24 mouse cellular contexts compared by ENCODE assay signal in genomic region chr9:120593383-120594101, GRCm38 (mm10). TPM values are rescaled to one million over a fixed set of nuclear protein-coding genes. Genes with fewer than 3 reads are reported as not detected.
DNase-seq lines count a peak whose midpoint lies in the region; ATAC-seq lines count a peak whose summit lies in the region.
"Had no signal": no experiment of that assay in that cellular context is flagged by ENCODE, and none has a peak within 500 bp of the region (broad histone marks: within the 10 kb centered on the region; RNA-seq: fewer than 3 reads in every experiment).

No protein-coding gene starts in this region.

- 41% methylated on average over 9 of the region's 9 CpGs for WGBS in kidney, embryonic 15.5 days
- 47% methylated on average over 9 of the region's 9 CpGs for WGBS in embryonic facial prominence, embryonic 14.5 days
- 45% methylated on average over 9 of the region's 9 CpGs for WGBS in forebrain, embryonic 10.5 days

- no peak for DNase-seq in kidney, adult 9 months
- DNase-seq in urinary bladder, postnatal 36 days (ENCODE audit: low spot score in 2 of 2), result peak; percentile 18 to 43
- DNase-seq in urinary bladder, postnatal 4 days (ENCODE audit: low spot score in 2 of 2), result no peak
- peak; percentile 58 for DNase-seq in embryonic facial prominence, embryonic 14.5 days (ENCODE audit: low spot score)
- no peak for DNase-seq in layer of hippocampus, adult 18-20 months (ENCODE audit: low spot score in 2 of 2)
- DNase-seq in frontal cortex, postnatal 14 days (ENCODE audit: low spot score in 2 of 2), result no peak
- DNase-seq in forebrain, embryonic 10.5 days (ENCODE audit: extremely low spot score, low spot score), result no peak
- DNase-seq: adrenal gland, postnatal 14 days; cerebellum, adult 11-12 months; cerebellum, postnatal 36 days; heart, postnatal 4 days; kidney, adult 18-20 months; left cerebral cortex, postnatal 4 days; liver, embryonic 13.5 days; thymus, adult 2 months had no signal

- H3K27me3 ChIP-seq in kidney, embryonic 15.5 days, result no peaks in the 10 kb centered on the region
- H3K27me3 ChIP-seq in embryonic facial prominence, embryonic 14.5 days (replicated peaks; ENCODE audit: control insufficient read depth, insufficient read depth, low read length), result no peaks in the 10 kb centered on the region
- peaks cover 24% of the 10 kb centered on the region; the same call in 1 of the 2 replicates for H3K27me3 ChIP-seq in forebrain, embryonic 10.5 days (ENCODE audit: poor library complexity, severe bottlenecking)
- H3K27me3 ChIP-seq: forebrain, embryonic 13.5 days; liver, embryonic 13.5 days; lung, embryonic 15.5 days had no signal

- H3K4me1 ChIP-seq in kidney, embryonic 15.5 days, result peaks cover 23% of the 10 kb centered on the region
- no peaks in the 10 kb centered on the region for H3K4me1 ChIP-seq in embryonic facial prominence, embryonic 14.5 days (ENCODE audit: control insufficient read depth, insufficient read depth, low read length)
- peaks cover 36% of the 10 kb centered on the region for H3K4me1 ChIP-seq in forebrain, embryonic 10.5 days
- H3K4me1 ChIP-seq: liver, embryonic 13.5 days; lung, embryonic 15.5 days had no signal

- H3K27ac ChIP-seq in kidney, embryonic 15.5 days, result peak overlapping the region; percentile 72
- no peak overlapping the region; the same call in 1 of the 2 replicates for H3K27ac ChIP-seq in embryonic facial prominence, embryonic 14.5 days (replicated peaks; ENCODE audit: low read depth, low read length)
- H3K27ac ChIP-seq in forebrain, embryonic 10.5 days, result no peak overlapping the region
- H3K27ac ChIP-seq: forebrain, embryonic 13.5 days; liver, embryonic 13.5 days; lung, embryonic 15.5 days; macrophage had no signal

- H3K9me3 ChIP-seq in kidney, embryonic 15.5 days (replicated peaks), result no peaks in the 10 kb centered on the region
- no peaks in the 10 kb centered on the region for H3K9me3 ChIP-seq in embryonic facial prominence, embryonic 14.5 days (ENCODE audit: control insufficient read depth, low read length)
- H3K9me3 ChIP-seq in forebrain, embryonic 10.5 days, result no peaks in the 10 kb centered on the region
- H3K9me3 ChIP-seq: forebrain, embryonic 13.5 days; liver, embryonic 13.5 days; lung, embryonic 15.5 days; midbrain, embryonic 13.5 days had no signal

- no peak overlapping the region for H3K4me2 ChIP-seq in kidney, embryonic 15.5 days
- H3K4me2 ChIP-seq in embryonic facial prominence, embryonic 14.5 days (ENCODE audit: low read depth, low read length), result no peak overlapping the region
- H3K4me2 ChIP-seq: forebrain, embryonic 13.5 days; liver, embryonic 13.5 days; lung, embryonic 15.5 days; midbrain, embryonic 13.5 days had no signal

- no peaks in the 10 kb centered on the region for H3K36me3 ChIP-seq in kidney, embryonic 15.5 days
- H3K36me3 ChIP-seq in embryonic facial prominence, embryonic 14.5 days (ENCODE audit: control insufficient read depth, insufficient read depth, low read length), result no peaks in the 10 kb centered on the region
- H3K36me3 ChIP-seq in forebrain, embryonic 10.5 days (replicated peaks), result no peaks in the 10 kb centered on the region
- H3K36me3 ChIP-seq: liver, embryonic 13.5 days; lung, embryonic 15.5 days; midbrain, embryonic 13.5 days had no signal

- H3K4me3 ChIP-seq in kidney, embryonic 15.5 days (replicated peaks), result no peak overlapping the region
- no peak overlapping the region for H3K4me3 ChIP-seq in embryonic facial prominence, embryonic 14.5 days (ENCODE audit: low read depth, low read length)
- H3K4me3 ChIP-seq in forebrain, embryonic 10.5 days, result no peak overlapping the region
- H3K4me3 ChIP-seq: forebrain, embryonic 13.5 days; liver, embryonic 13.5 days; lung, embryonic 15.5 days; midbrain, embryonic 13.5 days had no signal

- no peak overlapping the region for H3K9ac ChIP-seq in kidney, embryonic 15.5 days
- no peak overlapping the region for H3K9ac ChIP-seq in embryonic facial prominence, embryonic 14.5 days (ENCODE audit: low read depth, low read length)
- H3K9ac ChIP-seq: forebrain, embryonic 13.5 days; liver, embryonic 13.5 days; lung, embryonic 15.5 days; midbrain, embryonic 13.5 days had no signal

- no peak for ATAC-seq in kidney, embryonic 15.5 days (replicated peaks; ENCODE audit: low FRiP score)
- peak; percentile 75 for ATAC-seq in embryonic facial prominence, embryonic 14.5 days (ENCODE audit: low read depth)
- ATAC-seq: activated CD4-positive, CD25-positive, alpha-beta regulatory T cell, adult 4 months; forebrain, embryonic 13.5 days; midbrain, embryonic 13.5 days had no signal

RNA-seq across cellular contexts. Expression of gene Rpl14, which starts 22.3 kb away (rescaled TPM):
- 783 and 843 TPM in 2 replicates for polyA plus RNA-seq in kidney, embryonic 15.5 days (2015; fragmentation: Nextera tagmentation; extraction: Ambion mirVana)
- 992 and 1,026 TPM in 2 replicates for polyA plus RNA-seq in embryonic facial prominence, embryonic 14.5 days (2014; fragmentation: Nextera tagmentation; extraction: Ambion mirVana)
- total RNA-seq in layer of hippocampus, adult 18-20 months (2021), result 100 to 1,000 TPM; 355 to 365 TPM
- polyA plus RNA-seq in forebrain, embryonic 10.5 days (2016; fragmentation: Nextera tagmentation; extraction: Ambion mirVana), result 785 and 825 TPM in 2 replicates

RNA-seq across cellular contexts. Expression of gene Entpd3, which starts 53.9 kb away (rescaled TPM):
- 1.5 and 2.0 TPM in 2 replicates for polyA plus RNA-seq in kidney, embryonic 15.5 days (2015; fragmentation: Nextera tagmentation; extraction: Ambion mirVana)
- polyA plus RNA-seq in embryonic facial prominence, embryonic 14.5 days (2014; fragmentation: Nextera tagmentation; extraction: Ambion mirVana), result 6.9 and 10.0 TPM in 2 replicates
- total RNA-seq in layer of hippocampus, adult 18-20 months (2021), result 1 to 10 TPM; 6.6 to 8.7 TPM
- 0.16 and 0.33 TPM in 2 replicates for polyA plus RNA-seq in forebrain, embryonic 10.5 days (2016; fragmentation: Nextera tagmentation; extraction: Ambion mirVana)
- total RNA-seq: gastrocnemius, adult 18-20 months; MEL had no signal
- polyA plus RNA-seq: heart, embryonic 14.5 days; macrophage had no signal

Comparison
In these comparisons a context has a peak if more than half of its experiments do, and no peak if none do; other contexts are left out.
1. DNase-seq: peak in urinary bladder, postnatal 36 days (2 of 2) and embryonic facial prominence, embryonic 14.5 days (single experiment); none in kidney, adult 9 months (single experiment), urinary bladder, postnatal 4 days (0 of 2), layer of hippocampus, adult 18-20 months (0 of 2), frontal cortex, postnatal 14 days (0 of 2) and forebrain, embryonic 10.5 days (single experiment).